Mouse (Mus musculus): ENCODE data around the gene Ptgfrn. TPM values are rescaled to one million over a fixed set of nuclear protein-coding genes. Genes with fewer than 3 reads are reported as not detected.

The Ptgfrn gene
- polyA plus RNA-seq, 1 experiment = 62.8 TPM

- no peak overlapping the region for H3K4me2 ChIP-seq (ENCODE audit: low read depth)
- no peak for TF ChIP-seq SRF (IDR thresholded peaks at IDR 0.05; ENCODE audit: control insufficient read depth, insufficient read length, low read depth)
- no peak for TF ChIP-seq TCF12 (IDR thresholded peaks at IDR 0.05; ENCODE audit: insufficient read depth, poor library complexity, severe bottlenecking)
- TF ChIP-seq MAX (IDR thresholded peaks at IDR 0.05; ENCODE audit: low read depth) = no peak
- TF ChIP-seq MYOG (IDR thresholded peaks at IDR 0.05; ENCODE audit: control insufficient read depth in 1 of 3, insufficient read depth in 1 of 3, insufficient read length in 2 of 3, low read depth in 2 of 3) = no peak
- no peak for TF ChIP-seq POLR2A (IDR thresholded peaks at IDR 0.05; ENCODE audit: insufficient read length, low read depth)
- TF ChIP-seq USF1 (IDR thresholded peaks at IDR 0.05; ENCODE audit: low read depth) = no peak
- TF ChIP-seq POLR2AphosphoS2 (IDR thresholded peaks at IDR 0.05; ENCODE audit: insufficient read length, low read depth) = no peak
- no peak for TF ChIP-seq REST (IDR thresholded peaks at IDR 0.05; ENCODE audit: insufficient read depth, insufficient read length)
- TF ChIP-seq E2F4 (IDR thresholded peaks at IDR 0.05; ENCODE audit: insufficient read depth) = no peak
- TF ChIP-seq MYOD1 (IDR thresholded peaks at IDR 0.05; ENCODE audit: control insufficient read depth in 1 of 3, insufficient read length in 2 of 3, low read depth in 2 of 3) = no peak
- no peak for TF ChIP-seq TCF3 (IDR thresholded peaks at IDR 0.05; ENCODE audit: insufficient read length, low read depth)
- TF ChIP-seq CEBPB (IDR thresholded peaks at IDR 0.05; ENCODE audit: insufficient read depth, poor library complexity, severe bottlenecking) = no peak
- no peaks in the 10 kb centered on the region for H3K79me2 ChIP-seq (ENCODE audit: control insufficient read depth, insufficient read depth)
- no peak overlapping the region for H3K4me3 ChIP-seq
- H3ac ChIP-seq (ENCODE audit: control insufficient read depth, insufficient read length) = no peak overlapping the region
- H3K36me3 ChIP-seq (ENCODE audit: control insufficient read depth, insufficient read depth) = no peaks in the 10 kb centered on the region
- no peaks in the 10 kb centered on the region for H3K27me3 ChIP-seq (ENCODE audit: control insufficient read depth, insufficient read depth, insufficient read length)
Observed at GRCm38 (mm10) chr3:101012597-101012996, 97.5 kb downstream of the Ptgfrn start.

GRCm38 (mm10) chr3:101012131-101012571, 97.9 kb downstream of the Ptgfrn start:
- H3ac ChIP-seq (ENCODE audit: control insufficient read depth, insufficient read length) = no peak overlapping the region
- TF ChIP-seq POLR2A (IDR thresholded peaks at IDR 0.05; ENCODE audit: insufficient read length, low read depth) = no peak
- TF ChIP-seq MYOG (IDR thresholded peaks at IDR 0.05; ENCODE audit: control insufficient read depth in 1 of 3, insufficient read depth in 1 of 3, insufficient read length in 2 of 3, low read depth in 2 of 3) = peak in 2 of 3 experiments; percentile 43 to 45
- peak in 2 of 3 experiments; percentile 52 to 53 for TF ChIP-seq MYOD1 (IDR thresholded peaks at IDR 0.05; ENCODE audit: control insufficient read depth in 1 of 3, insufficient read length in 2 of 3, low read depth in 2 of 3)
- H3K4me3 ChIP-seq = no peak overlapping the region
- no peaks in the 10 kb centered on the region for H3K27me3 ChIP-seq (ENCODE audit: control insufficient read depth, insufficient read depth, insufficient read length)
- no peaks in the 10 kb centered on the region for H3K36me3 ChIP-seq (ENCODE audit: control insufficient read depth, insufficient read depth)
- no peaks in the 10 kb centered on the region for H3K79me2 ChIP-seq (ENCODE audit: control insufficient read depth, insufficient read depth)
- H3K4me2 ChIP-seq (ENCODE audit: low read depth) = no peak overlapping the region

- Histone ChIP-seq H3K4me2 (ENCODE audit: low read depth) (peak overlapping the region; percentile 24), H3K4me3 (no peak overlapping the region), H3ac (ENCODE audit: control insufficient read depth, insufficient read length) (no peak overlapping the region), H3K36me3 (ENCODE audit: control insufficient read depth, insufficient read depth) (no peaks in the 10 kb centered on the region), H3K79me2 (ENCODE audit: control insufficient read depth, insufficient read depth) (no peaks in the 10 kb centered on the region), H3K27me3 (ENCODE audit: control insufficient read depth, insufficient read depth, insufficient read length) (no peaks in the 10 kb centered on the region)
- TF ChIP-seq MYOG (IDR thresholded peaks at IDR 0.05; ENCODE audit: control insufficient read depth in 1 of 3, insufficient read depth in 1 of 3, insufficient read length in 2 of 3, low read depth in 2 of 3) (peak in 2 of 3 experiments; percentile 26 to 42), REST (IDR thresholded peaks at IDR 0.05; ENCODE audit: insufficient read depth, insufficient read length) (no peak), MYOD1 (IDR thresholded peaks at IDR 0.05; ENCODE audit: control insufficient read depth in 1 of 3, insufficient read length in 2 of 3, low read depth in 2 of 3) (peak; percentile 2 to 88 (median 76)), TCF12 (IDR thresholded peaks at IDR 0.05; ENCODE audit: insufficient read depth, poor library complexity, severe bottlenecking) (peak; percentile 47), SRF (IDR thresholded peaks at IDR 0.05; ENCODE audit: control insufficient read depth, insufficient read length, low read depth) (no peak)
Observed at GRCm38 (mm10) chr3:101011203-101011600, 98.9 kb downstream of the Ptgfrn start.

GRCm38 (mm10) chr3:101010589-101011202, 99.4 kb downstream of the Ptgfrn start:
- H3K79me2 ChIP-seq (ENCODE audit: control insufficient read depth, insufficient read depth) = no peaks in the 10 kb centered on the region
- H3K4me3 ChIP-seq = no peak overlapping the region
- H3K36me3 ChIP-seq (ENCODE audit: control insufficient read depth, insufficient read depth) = no peaks in the 10 kb centered on the region
- TF ChIP-seq REST (IDR thresholded peaks at IDR 0.05; ENCODE audit: insufficient read depth, insufficient read length) (no peak), POLR2A (IDR thresholded peaks at IDR 0.05; ENCODE audit: insufficient read length, low read depth) (no peak), MYOD1 (IDR thresholded peaks at IDR 0.05; ENCODE audit: control insufficient read depth in 1 of 3, insufficient read length in 2 of 3, low read depth in 2 of 3) (no peak), TCF3 (IDR thresholded peaks at IDR 0.05; ENCODE audit: insufficient read length, low read depth) (no peak), E2F4 (IDR thresholded peaks at IDR 0.05; ENCODE audit: insufficient read depth) (no peak), POLR2AphosphoS2 (IDR thresholded peaks at IDR 0.05; ENCODE audit: insufficient read length, low read depth) (no peak), SRF (IDR thresholded peaks at IDR 0.05; ENCODE audit: control insufficient read depth, insufficient read length, low read depth) (no peak), TCF12 (IDR thresholded peaks at IDR 0.05; ENCODE audit: insufficient read depth, poor library complexity, severe bottlenecking) (no peak), MAX (IDR thresholded peaks at IDR 0.05; ENCODE audit: low read depth) (no peak), USF1 (IDR thresholded peaks at IDR 0.05; ENCODE audit: low read depth) (no peak), CEBPB (IDR thresholded peaks at IDR 0.05; ENCODE audit: insufficient read depth, poor library complexity, severe bottlenecking) (no peak), MYOG (IDR thresholded peaks at IDR 0.05; ENCODE audit: control insufficient read depth in 1 of 3, insufficient read depth in 1 of 3, insufficient read length in 2 of 3, low read depth in 2 of 3) (no peak)
- peak overlapping the region; percentile 24 for H3K4me2 ChIP-seq (ENCODE audit: low read depth)
- no peak overlapping the region for H3ac ChIP-seq (ENCODE audit: control insufficient read depth, insufficient read length)
- H3K27me3 ChIP-seq (ENCODE audit: control insufficient read depth, insufficient read depth, insufficient read length) = no peaks in the 10 kb centered on the region

Measured in myocyte (in vitro differentiated cells).